Mouse (Mus musculus) neural tube, embryonic 11.5 days (tissue): Measurements from ENCODE around the gene Olfm2. TPM values are rescaled to one million over a fixed set of nuclear protein-coding genes. Genes with fewer than 3 reads are reported as not detected.
A peak's percentile ranks its signal among the peaks of the same experiment; 100 is the strongest.

Experiments
- ATAC-seq: fragments of 200-750 bp; cut with Nextera tagmentation; 2 replicates; pipeline ENCODE4 v1.8.0; 2017; ENCODE audit warnings: moderate number of reproducible peaks, mild to moderate bottlenecking, moderate TSS enrichment, moderate library complexity; ENCODE audit not compliant: insufficient read depth, low FRiP score, low TSS enrichment
- DNase-seq: peaks from one replicate; pipeline ENCODE4 v3.0.0-alpha.2; 2015; ENCODE audit warnings: low spot score
- H3K27ac ChIP-seq: fragments of 300-500 bp; sonication (generic); 2 replicates; pipeline ENCODE4 v1.5.1; 2014; ENCODE audit warnings: low read depth, mild to moderate bottlenecking, low read length
- H3K27me3 ChIP-seq: fragments of 300-500 bp; sonication (generic); 2 replicates; pipeline ENCODE4 v1.6.1; 2014; ENCODE audit warnings: mild to moderate bottlenecking, low read length, mixed read lengths; ENCODE audit not compliant: control insufficient read depth, insufficient read depth
- H3K36me3 ChIP-seq: fragments of 300-500 bp; sonication (generic); 2 replicates; pipeline ENCODE4 v1.6.1; 2014; ENCODE audit warnings: mild to moderate bottlenecking, low read length, moderate library complexity, mixed read lengths; ENCODE audit not compliant: control insufficient read depth, insufficient read depth
- H3K4me1 ChIP-seq: fragments of 300-500 bp; sonication (generic); 2 replicates; pipeline ENCODE4 v1.6.1; 2014; ENCODE audit warnings: low read length, mixed read lengths; ENCODE audit not compliant: control insufficient read depth, insufficient read depth
- H3K4me2 ChIP-seq: fragments of 300-500 bp; sonication (generic); 2 replicates; pipeline ENCODE4 v1.6.1; 2014; ENCODE audit warnings: low read depth, mild to moderate bottlenecking, moderate library complexity
- H3K4me3 ChIP-seq: fragments of 300-500 bp; sonication (generic); 2 replicates; pipeline ENCODE4 v1.5.1; 2014; ENCODE audit warnings: low read depth, low read length
- H3K9ac ChIP-seq: fragments of 300-500 bp; sonication (generic); 2 replicates; pipeline ENCODE4 v1.6.1; 2014; ENCODE audit warnings: mild to moderate bottlenecking, low read length
- H3K9me3 ChIP-seq: fragments of 300-500 bp; sonication (generic); 2 replicates; pipeline ENCODE4 v1.6.1; 2016; ENCODE audit warnings: low read length; ENCODE audit not compliant: control insufficient read depth
- WGBS: fragments of 180-500 bp; shearing (Covaris S2); extraction: QIAGEN DNeasy Blood & Tissue Kit; methylation state at CpG from one replicate; pipeline ENCODE4 v1.1.7; 2014; 5-methylcytosine and 5-hydroxymethylcytosine counted together
- polyA plus RNA-seq: library from polyadenylated mRNA; unstranded; fragments of >200 nt; fragmentation: Nextera tagmentation; extraction: Ambion mirVana; gene quantifications from 2 replicates; pipeline ENCODE4 v1.2.1, GENCODE M21; 2014

The Olfm2 gene
- polyA plus RNA-seq, 1 experiment from 2014 or later: 88.4 TPM

DNA sequence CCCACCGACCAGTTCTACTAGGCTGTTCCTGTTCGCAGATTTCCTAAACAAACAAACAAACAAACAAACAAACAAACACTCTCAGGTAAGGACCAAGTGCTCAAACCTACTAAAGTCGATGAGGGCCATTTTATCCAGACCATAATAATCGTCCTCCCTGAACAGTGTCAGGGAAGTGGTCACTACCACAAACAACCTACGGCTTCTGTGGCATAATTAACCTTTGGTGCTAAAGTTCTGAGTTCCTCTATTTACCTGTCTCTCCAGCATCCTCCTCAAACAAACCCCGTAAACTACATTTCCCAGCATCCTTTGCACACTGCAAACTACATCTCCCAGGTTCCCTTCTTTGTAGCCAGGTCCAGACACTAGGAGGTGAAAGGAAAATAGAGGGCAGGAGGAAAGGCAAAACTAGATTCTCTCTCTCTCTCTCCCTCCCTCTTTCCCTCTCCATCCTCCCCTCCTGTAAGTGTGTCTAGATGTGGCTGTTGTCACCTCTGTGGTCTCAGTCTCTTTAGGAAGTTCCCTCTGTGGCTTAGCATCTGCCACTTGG lies 5.4 kb upstream of the Olfm2 start:
- WGBS: 60% methylated on average over 6 of the region's 6 CpGs
- H3K4me3 ChIP-seq: no peak overlapping the region
- no peaks in the 10 kb centered on the region; the same call in 1 of the 2 replicates for H3K4me1 ChIP-seq
- ATAC-seq (no peak), DNase-seq (no peak)
- no peaks in the 10 kb centered on the region for H3K9me3 ChIP-seq
- H3K9ac ChIP-seq: no peak overlapping the region
- no peaks in the 10 kb centered on the region for H3K36me3 ChIP-seq
- no peaks in the 10 kb centered on the region for H3K27me3 ChIP-seq
- no peak overlapping the region for H3K27ac ChIP-seq
- H3K4me2 ChIP-seq: no peak overlapping the region

GRCm38 (mm10) chr9:20749213-20749612 lies 3.1 kb upstream of the Olfm2 start:
- DNase-seq (no peak), ATAC-seq (no peak)
- H3K4me1 ChIP-seq: peaks cover 3% of the 10 kb centered on the region
- no peak overlapping the region for H3K4me2 ChIP-seq
- 80% methylated on average over 5 of the region's 5 CpGs for WGBS
- H3K9me3 ChIP-seq: no peaks in the 10 kb centered on the region
- H3K9ac ChIP-seq: no peak overlapping the region
- H3K27ac ChIP-seq: no peak overlapping the region
- H3K36me3 ChIP-seq: no peaks in the 10 kb centered on the region
- H3K4me3 ChIP-seq: no peak overlapping the region
- peaks cover 19% of the 10 kb centered on the region for H3K27me3 ChIP-seq

- Histone ChIP-seq H3K36me3 (no peaks in the 10 kb centered on the region), H3K9ac (no peak overlapping the region), H3K27me3 (peaks cover 26% of the 10 kb centered on the region), H3K9me3 (no peaks in the 10 kb centered on the region), H3K4me1 (peaks cover 3% of the 10 kb centered on the region), H3K4me2 (no peak overlapping the region), H3K27ac (no peak overlapping the region), H3K4me3 (no peak overlapping the region)
- DNase-seq: no peak
- WGBS: 68% methylated on average over 3 of the region's 3 CpGs
- ATAC-seq: no peak
These were observed 2.4 kb upstream of the Olfm2 start for GRCm38 (mm10) chr9:20748540-20748939.

DNA sequence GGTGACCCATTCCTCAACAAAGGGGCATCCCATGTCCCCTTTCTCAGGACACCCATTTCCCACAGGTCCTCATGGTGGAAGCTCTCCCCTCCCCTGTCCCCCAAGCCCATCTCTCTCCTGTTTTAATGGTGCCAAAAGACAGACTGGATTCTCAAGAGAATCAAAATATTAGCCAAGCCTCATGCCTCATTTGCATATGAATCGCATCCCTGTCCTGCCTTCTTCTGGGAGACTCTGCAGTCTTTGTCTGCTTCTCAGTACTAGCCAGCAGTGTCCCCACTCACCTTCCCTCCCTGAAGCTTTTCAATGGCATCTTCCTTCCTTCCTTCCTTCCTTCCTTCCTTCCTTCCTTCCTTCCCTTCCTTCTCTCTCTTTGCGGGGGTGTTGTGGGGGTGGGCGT lies 1.5 kb upstream of the Olfm2 start:
- Histone ChIP-seq H3K9ac (no peak overlapping the region), H3K27ac (no peak overlapping the region), H3K4me3 (no peak overlapping the region), H3K4me1 (peaks cover 3% of the 10 kb centered on the region), H3K27me3 (peaks cover 29% of the 10 kb centered on the region), H3K4me2 (no peak overlapping the region), H3K36me3 (no peaks in the 10 kb centered on the region), H3K9me3 (no peaks in the 10 kb centered on the region)
- ATAC-seq: no peak
- WGBS: 17% methylated on average over 3 of the region's 3 CpGs
- no peak for DNase-seq

- Histone ChIP-seq H3K4me3 (peak overlapping the region; percentile 46), H3K4me2 (peak overlapping the region; percentile 85), H3K9me3 (no peaks in the 10 kb centered on the region), H3K36me3 (no peaks in the 10 kb centered on the region), H3K27ac (no peak overlapping the region), H3K4me1 (peaks cover 3% of the 10 kb centered on the region), H3K9ac (peak overlapping the region; percentile 60), H3K27me3 (peaks cover 29% of the 10 kb centered on the region)
- DNase-seq (no peak), ATAC-seq (no peak)
- 10% methylated on average over 17 of the region's 17 CpGs for WGBS
These were observed 801 bp downstream of the Olfm2 start for GRCm38 (mm10) chr9:20745129-20745966.

DNA sequence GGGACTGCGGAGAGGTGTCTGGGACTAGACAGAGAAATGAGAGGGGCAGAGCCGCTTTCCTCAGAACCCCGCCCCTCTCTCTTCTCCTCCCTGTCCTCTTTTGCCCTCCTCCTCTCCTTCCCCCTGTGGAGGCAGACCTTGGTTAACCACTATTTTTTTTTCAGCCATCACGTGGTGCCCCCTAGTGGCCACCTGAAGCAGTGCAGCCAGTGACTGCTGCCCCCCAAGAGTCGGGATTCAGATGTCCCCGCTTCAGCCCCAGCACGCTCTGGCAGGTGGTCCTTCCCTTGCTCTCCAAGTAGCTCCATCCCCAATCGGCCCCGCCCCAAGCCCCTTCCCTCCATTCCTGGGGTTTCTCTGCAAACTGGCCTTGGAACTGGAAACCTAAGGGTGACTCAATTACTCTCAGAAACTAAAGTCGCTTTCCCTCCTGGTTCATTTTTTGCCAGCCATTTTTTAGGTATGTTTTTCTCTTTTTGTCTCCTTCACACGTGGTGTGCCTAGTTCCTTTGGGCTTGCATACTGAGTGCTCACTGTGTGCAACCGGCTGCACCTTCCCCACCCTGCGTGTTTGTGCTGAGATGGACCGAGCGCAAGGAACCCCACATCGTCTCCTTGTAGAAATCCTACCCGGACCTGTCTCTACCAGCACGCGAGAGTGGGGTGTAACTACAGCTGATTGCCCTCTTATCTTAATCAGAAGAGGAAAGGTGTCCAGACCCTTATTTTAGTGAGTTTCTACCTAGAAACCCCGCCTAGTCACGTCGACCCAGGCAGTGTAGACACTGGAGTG lies 2.0 kb downstream of the Olfm2 start:
- H3K4me3 ChIP-seq: no peak overlapping the region
- H3K36me3 ChIP-seq: no peaks in the 10 kb centered on the region
- DNase-seq (peak; percentile 41), ATAC-seq (no peak)
- H3K9ac ChIP-seq: no peak overlapping the region
- WGBS: 12% methylated on average over 22 of the region's 22 CpGs
- no peak overlapping the region for H3K4me2 ChIP-seq
- no peak overlapping the region for H3K27ac ChIP-seq
- peaks cover 29% of the 10 kb centered on the region for H3K27me3 ChIP-seq
- peaks cover 3% of the 10 kb centered on the region for H3K4me1 ChIP-seq
- H3K9me3 ChIP-seq: no peaks in the 10 kb centered on the region

GRCm38 (mm10) chr9:20740407-20740806 lies 5.7 kb downstream of the Olfm2 start:
- peak; percentile 54; the same call in 1 of the 2 replicates for ATAC-seq
- no peaks in the 10 kb centered on the region for H3K9me3 ChIP-seq
- peak; percentile 84 for DNase-seq
- no peaks in the 10 kb centered on the region for H3K36me3 ChIP-seq
- 6% methylated on average over 12 of the region's 12 CpGs for WGBS
- peaks cover 22% of the 10 kb centered on the region for H3K27me3 ChIP-seq
- H3K4me2 ChIP-seq: no peak overlapping the region
- no peak overlapping the region for H3K4me3 ChIP-seq
- no peak overlapping the region for H3K9ac ChIP-seq
- no peak overlapping the region for H3K27ac ChIP-seq
- no peaks in the 10 kb centered on the region for H3K4me1 ChIP-seq

GRCm38 (mm10) chr9:20738251-20738999 lies 7.7 kb downstream of the Olfm2 start:
- ATAC-seq (no peak), DNase-seq (peak; percentile 7)
- H3K9me3 ChIP-seq: no peaks in the 10 kb centered on the region
- WGBS: 57% methylated on average over 8 of the region's 8 CpGs
- H3K27ac ChIP-seq: no peak overlapping the region
- H3K27me3 ChIP-seq: peaks cover 2% of the 10 kb centered on the region
- no peak overlapping the region for H3K4me2 ChIP-seq
- no peaks in the 10 kb centered on the region for H3K36me3 ChIP-seq
- H3K4me1 ChIP-seq: no peaks in the 10 kb centered on the region
- H3K9ac ChIP-seq: no peak overlapping the region
- H3K4me3 ChIP-seq: no peak overlapping the region
